Mouse (Mus musculus): Measurements from ENCODE around the gene Ephb2.

GRCm38 (mm10) chr4:136730501-136730900 is 105.3 kb downstream of the Ephb2 start:
- no peak for TF ChIP-seq TAL1 (IDR thresholded peaks at IDR 0.05; ENCODE audit: low read length)
- TF ChIP-seq GATA1 (IDR thresholded peaks at IDR 0.05; ENCODE audit: low read length), result no peak
